Mouse (Mus musculus) intestine, embryonic 16.5 days (tissue): ENCODE data around the gene Gm26602. TPM values are rescaled to one million over a fixed set of nuclear protein-coding genes. Genes with fewer than 3 reads are reported as not detected.

Experiments
- ATAC-seq: fragments of 200-750 bp; cut with Nextera tagmentation; 2 replicates; pipeline ENCODE4 v1.8.0; 2017; ENCODE audit warnings: moderate TSS enrichment, moderate library complexity
- H3K27ac ChIP-seq: fragments of 300-500 bp; sonication (generic); 2 replicates; pipeline ENCODE4 v1.5.1; 2014; ENCODE audit warnings: mild to moderate bottlenecking, low read length
- H3K27me3 ChIP-seq: fragments of 300-500 bp; sonication (generic); replicated peaks from 2 replicates; pipeline ENCODE4 v1.6.1; 2014; ENCODE audit warnings: low read length, control low read depth, mixed read lengths; ENCODE audit not compliant: control insufficient read depth, insufficient read depth
- H3K36me3 ChIP-seq: fragments of 300-500 bp; sonication (generic); 2 replicates; pipeline ENCODE4 v1.6.1; 2014; ENCODE audit warnings: low read length, control low read depth; ENCODE audit not compliant: control insufficient read depth, insufficient read depth
- H3K4me1 ChIP-seq: fragments of 300-500 bp; sonication (generic); 2 replicates; pipeline ENCODE4 v1.6.1; 2014; ENCODE audit warnings: low read length, control low read depth, mixed read lengths; ENCODE audit not compliant: control insufficient read depth, insufficient read depth
- H3K4me2 ChIP-seq: fragments of 300-500 bp; sonication (generic); 2 replicates; pipeline ENCODE4 v1.6.1; 2014; ENCODE audit warnings: low read depth, low read length, control low read depth
- H3K4me3 ChIP-seq: fragments of 300-500 bp; sonication (generic); 2 replicates; pipeline ENCODE4 v1.5.1; 2014; ENCODE audit warnings: mild to moderate bottlenecking, low read length
- H3K9ac ChIP-seq: fragments of 300-500 bp; sonication (generic); 2 replicates; pipeline ENCODE4 v1.6.1; 2014; ENCODE audit warnings: low read depth, low read length
- H3K9me3 ChIP-seq: fragments of 300-500 bp; sonication (generic); 2 replicates; pipeline ENCODE4 v1.6.1; 2016; ENCODE audit warnings: low read length, control low read depth; ENCODE audit not compliant: control insufficient read depth
- WGBS: fragments of 180-500 bp; shearing (Covaris S2); extraction: QIAGEN DNeasy Blood & Tissue Kit; methylation state at CpG from one replicate; pipeline ENCODE4 v1.1.7; 2014; 5-methylcytosine and 5-hydroxymethylcytosine counted together
- polyA plus RNA-seq: library from polyadenylated mRNA; unstranded; fragments of >200 nt; fragmentation: Nextera tagmentation; extraction: Ambion mirVana; gene quantifications from 2 replicates; pipeline ENCODE4 v1.2.1, GENCODE M21; 2015

Gene Gm26602
- polyA plus RNA-seq, 1 experiment from 2014 or later, result 2.1 TPM

GRCm38 (mm10) chr10:79934272-79934721 is 23.6 kb downstream of the Gm26602 start:
- H3K9ac ChIP-seq, result peak overlapping the region; percentile 47
- peak overlapping the region; percentile 49 for H3K27ac ChIP-seq
- H3K27me3 ChIP-seq, result no peaks in the 10 kb centered on the region
- no peak overlapping the region for H3K4me2 ChIP-seq
- 0 out of 2 replicates have a peak, but pooled peaks have one; percentile 4 for ATAC-seq
- peaks cover 24% of the 10 kb centered on the region; the same call in 1 of the 2 replicates for H3K36me3 ChIP-seq
- 45% methylated on average over 13 of the region's 13 CpGs for WGBS
- peaks cover 80% of the 10 kb centered on the region for H3K4me1 ChIP-seq
- no peaks in the 10 kb centered on the region for H3K9me3 ChIP-seq
- H3K4me3 ChIP-seq, result no peak overlapping the region

GRCm38 (mm10) chr10:79934794-79935569 is 24.3 kb downstream of the Gm26602 start:
- Histone ChIP-seq H3K36me3 (peaks cover 26% of the 10 kb centered on the region; the same call in 1 of the 2 replicates), H3K9ac (no peak overlapping the region), H3K4me2 (no peak overlapping the region), H3K27ac (no peak overlapping the region), H3K27me3 (no peaks in the 10 kb centered on the region), H3K4me3 (no peak overlapping the region), H3K9me3 (no peaks in the 10 kb centered on the region), H3K4me1 (peaks cover 78% of the 10 kb centered on the region)
- 85% methylated on average over 16 of the region's 16 CpGs for WGBS
- ATAC-seq, result no peak

GRCm38 (mm10) chr10:79936284-79936910 is 25.7 kb downstream of the Gm26602 start:
- WGBS, result 47% methylated on average over 10 of the region's 10 CpGs
- Histone ChIP-seq H3K9ac (peak overlapping the region; percentile 46; the same call in 1 of the 2 replicates), H3K4me1 (peaks cover 70% of the 10 kb centered on the region)

GRCm38 (mm10) chr10:79936911-79937441 is 26.3 kb downstream of the Gm26602 start:
- peak overlapping the region; percentile 3; the same call in 1 of the 2 replicates for H3K4me3 ChIP-seq
- no peaks in the 10 kb centered on the region for H3K9me3 ChIP-seq
- H3K4me1 ChIP-seq, result peaks cover 64% of the 10 kb centered on the region
- ATAC-seq, result peak; percentile 54
- peak overlapping the region; percentile 85 for H3K27ac ChIP-seq
- peaks cover 16% of the 10 kb centered on the region; the same call in 1 of the 2 replicates for H3K36me3 ChIP-seq
- H3K9ac ChIP-seq, result peak overlapping the region; percentile 46; the same call in 1 of the 2 replicates
- H3K4me2 ChIP-seq, result peak overlapping the region; percentile 28
- H3K27me3 ChIP-seq, result no peaks in the 10 kb centered on the region
- WGBS, result 45% methylated on average over 27 of the region's 27 CpGs

More at GRCm38 (mm10) chr10:79936284-79936910, 25.7 kb downstream of the Gm26602 start:
- Histone ChIP-seq H3K36me3 (peaks cover 21% of the 10 kb centered on the region; the same call in 1 of the 2 replicates), H3K4me3 (peak overlapping the region; percentile 3; the same call in 1 of the 2 replicates), H3K4me2 (peak overlapping the region; percentile 28), H3K9me3 (no peaks in the 10 kb centered on the region), H3K27me3 (no peaks in the 10 kb centered on the region), H3K27ac (peak overlapping the region; percentile 85)
- peak; percentile 10; the same call in 1 of the 2 replicates for ATAC-seq

- ATAC-seq, result no peak
- H3K4me2 ChIP-seq, result no peak overlapping the region
- WGBS, result 67% methylated on average over 11 of the region's 11 CpGs
- H3K4me1 ChIP-seq, result peaks cover 57% of the 10 kb centered on the region
- H3K27ac ChIP-seq, result peak overlapping the region; percentile 1; the same call in 1 of the 2 replicates
- no peaks in the 10 kb centered on the region for H3K9me3 ChIP-seq
- H3K4me3 ChIP-seq, result no peak overlapping the region
- peak overlapping the region; percentile 14; the same call in 1 of the 2 replicates for H3K9ac ChIP-seq
- H3K27me3 ChIP-seq, result no peaks in the 10 kb centered on the region
- peaks cover 12% of the 10 kb centered on the region; the same call in 1 of the 2 replicates for H3K36me3 ChIP-seq
These were observed 27.3 kb downstream of the Gm26602 start for GRCm38 (mm10) chr10:79937775-79938526.

GRCm38 (mm10) chr10:79940749-79941148 is 30.1 kb downstream of the Gm26602 start:
- H3K9ac ChIP-seq, result no peak overlapping the region
- no peak overlapping the region; the same call in 1 of the 2 replicates for H3K27ac ChIP-seq
- H3K36me3 ChIP-seq, result 0 out of 2 replicates have a peak, but pooled peaks cover 8% of the 10 kb centered on the region
- H3K27me3 ChIP-seq, result no peaks in the 10 kb centered on the region
- H3K9me3 ChIP-seq, result no peaks in the 10 kb centered on the region
- no peak for ATAC-seq
- peaks cover 51% of the 10 kb centered on the region for H3K4me1 ChIP-seq
- WGBS, result 55% methylated on average over 7 of the region's 7 CpGs
- H3K4me2 ChIP-seq, result no peak overlapping the region
- H3K4me3 ChIP-seq, result no peak overlapping the region

GRCm38 (mm10) chr10:79942988-79943387 is 32.3 kb downstream of the Gm26602 start:
- Histone ChIP-seq H3K4me2 (no peak overlapping the region; the same call in 1 of the 2 replicates), H3K4me1 (peaks cover 50% of the 10 kb centered on the region), H3K9ac (no peak overlapping the region; the same call in 1 of the 2 replicates), H3K9me3 (no peaks in the 10 kb centered on the region), H3K27ac (peak overlapping the region; percentile 91), H3K4me3 (no peak overlapping the region), H3K27me3 (no peaks in the 10 kb centered on the region), H3K36me3 (0 out of 2 replicates have a peak, but pooled peaks cover 5% of the 10 kb centered on the region)
- 66% methylated on average over 1 of the region's 1 CpGs for WGBS
- ATAC-seq, result peak; percentile 1

- ATAC-seq, result peak; percentile 86
- H3K4me2 ChIP-seq, result peak overlapping the region; percentile 56
- H3K36me3 ChIP-seq, result 0 out of 2 replicates have a peak, but pooled peaks cover 5% of the 10 kb centered on the region
- no peaks in the 10 kb centered on the region for H3K27me3 ChIP-seq
- no peaks in the 10 kb centered on the region for H3K9me3 ChIP-seq
- H3K27ac ChIP-seq, result peak overlapping the region; percentile 91
- 43% methylated on average over 9 of the region's 9 CpGs for WGBS
- H3K4me1 ChIP-seq, result peaks cover 50% of the 10 kb centered on the region
- H3K9ac ChIP-seq, result peak overlapping the region; percentile 63; the same call in 1 of the 2 replicates
- peak overlapping the region; percentile 36; the same call in 1 of the 2 replicates for H3K4me3 ChIP-seq
These were observed 32.8 kb downstream of the Gm26602 start for GRCm38 (mm10) chr10:79943471-79943901.
